Mouse (Mus musculus): ENCODE results near the gene Anp32a. TPM values are rescaled to one million over a fixed set of nuclear protein-coding genes. Genes with fewer than 3 reads are reported as not detected.
A peak's percentile ranks its signal among the peaks of the same experiment; 100 is the strongest.

Gene Anp32a
- polyA plus RNA-seq, 1 experiment from 2014 or later: 161 TPM

DNA sequence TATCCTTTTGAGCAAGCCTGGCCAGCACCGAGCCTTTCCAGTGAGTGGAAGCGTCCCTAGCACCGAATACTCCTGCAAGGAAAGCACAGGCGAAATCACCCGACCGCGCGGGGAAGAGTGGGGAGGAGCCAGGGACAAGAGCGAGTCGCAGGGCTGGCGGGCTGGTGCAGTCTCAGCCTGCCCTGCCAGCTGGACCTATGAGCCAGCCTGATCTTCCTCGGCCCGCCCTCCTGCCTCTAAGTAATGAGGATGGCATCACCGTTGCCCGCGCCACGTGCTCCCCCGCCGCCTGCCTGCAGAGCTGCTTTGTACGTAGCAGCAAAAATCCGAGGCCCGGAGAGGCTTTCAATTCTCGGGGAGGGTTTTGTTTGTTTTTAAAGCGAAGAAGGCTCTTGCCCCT lies 22.5 kb downstream of the Anp32a start:
- Histone ChIP-seq H3K27me3 (no peaks in the 10 kb centered on the region), H3K9me3 (no peaks in the 10 kb centered on the region), H3K4me1 (peaks cover 88% of the 10 kb centered on the region), H3K27ac (peak overlapping the region; percentile 47), H3K4me2 (peak overlapping the region; percentile 60), H3K4me3 (peak overlapping the region; percentile 32), H3K36me3 (0 out of 2 replicates have a peak, but pooled peaks cover 3% of the 10 kb centered on the region), H3K9ac (peak overlapping the region; percentile 40)
- 1% methylated on average over 24 of the region's 24 CpGs for WGBS
- ATAC-seq (ENCODE audit: insufficient number of reproducible peaks, low FRiP score, low TSS enrichment, low read depth): peak; percentile 84

DNA sequence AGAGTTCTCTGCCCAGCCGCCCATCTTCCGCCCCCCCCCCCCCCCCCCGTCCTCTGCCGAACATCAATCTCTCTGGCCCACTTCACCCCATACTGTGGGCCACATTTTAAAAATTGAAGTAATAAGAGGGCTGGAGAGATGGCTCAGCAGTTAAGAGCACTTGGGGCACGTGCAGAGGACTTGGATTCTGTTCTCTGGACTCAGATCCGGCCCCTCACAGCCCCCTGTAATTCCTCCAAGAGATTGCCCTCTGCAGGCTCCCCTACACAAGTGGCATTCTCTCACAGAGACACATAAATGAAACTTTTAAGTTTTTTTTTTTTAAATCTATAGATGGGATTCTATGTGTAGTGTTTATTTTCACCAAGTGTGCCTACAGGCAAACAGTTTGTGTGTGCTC lies 23.1 kb downstream of the Anp32a start:
- 13% methylated on average over 6 of the region's 6 CpGs for WGBS
- no peaks in the 10 kb centered on the region for H3K36me3 ChIP-seq
- 0 out of 2 replicates have a peak overlapping the region, but pooled peaks have one; percentile 32 for H3K4me3 ChIP-seq
- no peak overlapping the region for H3K9ac ChIP-seq
- no peak for ATAC-seq (ENCODE audit: insufficient number of reproducible peaks, low FRiP score, low TSS enrichment, low read depth)
- H3K27me3 ChIP-seq: no peaks in the 10 kb centered on the region
- peak overlapping the region; percentile 60 for H3K4me2 ChIP-seq
- H3K4me1 ChIP-seq: peaks cover 93% of the 10 kb centered on the region
- H3K9me3 ChIP-seq: no peaks in the 10 kb centered on the region
- no peak overlapping the region for H3K27ac ChIP-seq

DNA sequence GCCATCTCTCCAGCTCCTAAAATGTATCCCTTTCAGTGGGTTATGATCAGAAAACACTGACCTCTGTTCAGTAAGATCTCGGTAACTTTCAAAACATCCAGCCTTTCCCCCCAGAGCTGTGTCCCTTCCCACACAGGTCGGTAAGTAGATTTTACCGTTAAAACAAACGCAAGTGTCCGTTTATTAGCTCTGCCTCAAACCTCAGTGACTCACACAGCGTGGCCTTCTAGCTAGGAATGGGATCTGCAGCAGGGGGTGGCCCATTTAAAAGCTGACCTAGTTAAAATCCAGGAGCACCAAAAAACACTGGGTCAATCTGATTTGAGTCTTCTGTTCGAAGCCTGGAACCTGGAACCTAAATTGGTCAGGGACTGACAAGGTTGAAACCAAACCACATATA lies 23.7 kb downstream of the Anp32a start:
- Histone ChIP-seq H3K27ac (no peak overlapping the region), H3K9me3 (no peaks in the 10 kb centered on the region), H3K27me3 (no peaks in the 10 kb centered on the region), H3K4me2 (no peak overlapping the region), H3K4me1 (peaks cover 92% of the 10 kb centered on the region), H3K4me3 (no peak overlapping the region), H3K36me3 (no peaks in the 10 kb centered on the region), H3K9ac (no peak overlapping the region)
- 44% methylated on average over 7 of the region's 7 CpGs for WGBS
- no peak for ATAC-seq (ENCODE audit: insufficient number of reproducible peaks, low FRiP score, low TSS enrichment, low read depth)

DNA sequence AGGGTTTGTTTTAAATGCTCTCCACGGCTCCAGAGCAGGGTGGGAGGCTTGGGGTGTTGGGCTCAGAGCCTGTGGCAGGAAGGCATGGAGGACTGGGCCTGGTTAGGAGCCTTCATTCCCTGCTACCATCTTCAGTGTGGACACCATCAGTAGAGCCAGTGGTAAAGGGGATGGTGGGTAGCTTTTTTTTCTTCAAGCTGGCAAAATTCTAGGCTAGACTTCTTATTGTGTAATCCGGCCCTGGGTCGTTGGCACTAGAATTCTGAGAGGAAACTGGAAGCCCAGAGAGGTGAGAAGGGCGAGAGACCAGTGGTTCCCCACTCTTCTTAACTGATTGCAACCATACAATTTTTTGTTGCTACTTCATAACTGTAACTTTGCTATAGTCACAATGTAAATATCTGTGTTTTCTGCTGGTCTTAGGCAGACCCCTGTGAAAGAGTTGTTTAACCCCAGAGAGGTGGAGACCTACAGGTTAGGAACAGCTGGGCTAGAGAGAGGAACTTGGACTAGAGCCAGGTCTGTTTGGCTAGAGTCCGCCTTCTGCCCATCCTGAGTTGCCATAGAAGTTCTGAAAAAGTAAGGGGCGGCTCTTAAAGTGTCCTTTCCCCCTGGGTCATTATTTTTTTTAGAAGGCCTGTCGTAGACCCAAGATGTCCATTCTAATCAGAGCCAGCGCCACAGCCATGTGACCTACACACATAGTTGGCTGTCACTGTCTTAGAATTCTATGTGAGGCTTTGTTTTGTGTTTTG lies 24.4 kb downstream of the Anp32a start:
- WGBS: 71% methylated on average over 8 of the region's 8 CpGs
- H3K9me3 ChIP-seq: no peaks in the 10 kb centered on the region
- H3K36me3 ChIP-seq: no peaks in the 10 kb centered on the region
- H3K27me3 ChIP-seq: no peaks in the 10 kb centered on the region
- H3K4me3 ChIP-seq: no peak overlapping the region
- no peak overlapping the region for H3K4me2 ChIP-seq
- no peak for ATAC-seq (ENCODE audit: insufficient number of reproducible peaks, low FRiP score, low TSS enrichment, low read depth)
- H3K27ac ChIP-seq: no peak overlapping the region
- no peak overlapping the region for H3K9ac ChIP-seq
- peaks cover 92% of the 10 kb centered on the region for H3K4me1 ChIP-seq

DNA sequence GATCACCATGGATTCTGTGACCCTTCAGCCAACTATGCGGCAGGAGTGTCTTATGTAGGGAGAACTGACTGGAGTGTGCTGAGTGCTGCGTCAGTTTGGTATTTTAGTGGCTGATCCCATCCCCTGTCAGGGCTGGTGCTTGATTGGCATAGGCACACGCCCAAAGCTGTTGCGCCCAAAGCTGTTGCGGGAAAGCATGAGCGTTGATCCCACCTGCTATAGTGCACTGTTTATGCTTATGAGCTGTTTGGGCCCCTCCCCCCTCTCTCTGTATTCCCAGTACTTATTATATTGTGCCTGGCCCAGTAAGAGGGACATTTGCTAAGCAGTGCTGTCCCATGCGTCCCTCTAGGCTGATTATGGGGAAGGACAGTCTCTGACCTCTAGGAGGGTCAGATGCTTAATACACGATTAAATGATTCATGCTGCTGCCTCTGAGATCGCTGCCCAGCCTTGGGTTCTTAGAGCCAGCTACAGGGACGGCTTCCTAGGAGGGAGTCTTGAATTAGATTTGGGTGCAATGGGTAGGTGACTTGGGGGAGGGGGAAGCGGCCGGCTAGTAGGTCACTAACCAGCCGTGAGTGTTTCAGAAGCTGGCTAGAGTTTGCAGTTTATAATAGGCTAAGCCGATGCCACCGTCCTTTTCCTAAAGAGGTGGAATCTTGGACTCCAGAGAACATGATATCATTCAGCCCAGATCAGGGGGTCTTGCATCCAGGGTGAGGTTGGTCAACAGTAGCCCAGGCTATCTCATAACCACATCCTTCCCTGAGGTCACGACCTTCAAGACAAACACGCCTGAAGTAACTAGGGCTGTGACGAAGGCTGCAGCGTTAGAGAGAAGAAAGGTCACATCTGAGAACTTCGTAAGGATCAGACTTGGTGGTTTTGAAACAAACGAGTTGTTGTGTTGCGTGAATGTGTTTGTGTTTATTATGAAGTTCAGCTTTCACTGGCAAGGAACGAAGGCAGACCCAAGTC lies 25.7 kb downstream of the Anp32a start:
- Histone ChIP-seq H3K36me3 (no peaks in the 10 kb centered on the region), H3K9ac (no peak overlapping the region), H3K27me3 (no peaks in the 10 kb centered on the region), H3K4me1 (peaks cover 88% of the 10 kb centered on the region), H3K4me3 (no peak overlapping the region), H3K27ac (peak overlapping the region; percentile 28), H3K4me2 (no peak overlapping the region), H3K9me3 (no peaks in the 10 kb centered on the region)
- no peak for ATAC-seq (ENCODE audit: insufficient number of reproducible peaks, low FRiP score, low TSS enrichment, low read depth)
- whole genome bisulfite sequencing: 66% methylated on average over 23 of the region's 23 CpGs

DNA sequence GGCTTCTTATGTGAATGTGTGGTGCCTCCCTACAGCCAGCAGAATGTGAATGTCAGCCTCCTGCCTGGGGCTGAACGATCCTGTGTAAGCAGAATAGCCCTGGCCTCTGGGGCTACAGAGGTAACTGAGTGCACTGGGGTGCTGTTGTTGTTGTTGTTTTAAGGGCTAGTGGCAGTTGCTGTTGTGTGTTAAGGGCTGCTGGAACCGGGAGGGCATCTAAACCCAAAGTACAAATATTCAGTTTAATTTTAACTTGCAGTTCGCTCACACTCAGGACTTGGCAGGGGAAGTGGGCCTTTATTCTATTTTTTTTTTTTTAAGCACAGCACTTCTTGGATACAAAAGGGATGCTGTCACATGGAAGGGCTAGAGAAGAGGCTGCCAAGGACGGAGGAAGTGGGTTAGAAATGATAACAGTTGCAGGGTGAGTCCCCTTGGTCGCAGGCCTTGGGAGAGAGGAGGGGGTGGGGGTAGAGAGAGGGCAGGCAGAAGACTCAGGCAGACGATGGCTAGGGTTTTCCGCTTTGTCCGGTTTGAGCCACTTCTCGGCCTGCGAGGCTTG lies 26.5 kb downstream of the Anp32a start:
- 58% methylated on average over 10 of the region's 10 CpGs for WGBS
- ATAC-seq (ENCODE audit: insufficient number of reproducible peaks, low FRiP score, low TSS enrichment, low read depth): no peak
- H3K9me3 ChIP-seq: no peaks in the 10 kb centered on the region
- H3K9ac ChIP-seq: no peak overlapping the region
- peak overlapping the region; percentile 28 for H3K27ac ChIP-seq
- H3K27me3 ChIP-seq: no peaks in the 10 kb centered on the region
- H3K4me1 ChIP-seq: peaks cover 81% of the 10 kb centered on the region
- peaks cover 5% of the 10 kb centered on the region; the same call in 1 of the 2 replicates for H3K36me3 ChIP-seq
- H3K4me3 ChIP-seq: no peak overlapping the region
- H3K4me2 ChIP-seq: no peak overlapping the region

DNA sequence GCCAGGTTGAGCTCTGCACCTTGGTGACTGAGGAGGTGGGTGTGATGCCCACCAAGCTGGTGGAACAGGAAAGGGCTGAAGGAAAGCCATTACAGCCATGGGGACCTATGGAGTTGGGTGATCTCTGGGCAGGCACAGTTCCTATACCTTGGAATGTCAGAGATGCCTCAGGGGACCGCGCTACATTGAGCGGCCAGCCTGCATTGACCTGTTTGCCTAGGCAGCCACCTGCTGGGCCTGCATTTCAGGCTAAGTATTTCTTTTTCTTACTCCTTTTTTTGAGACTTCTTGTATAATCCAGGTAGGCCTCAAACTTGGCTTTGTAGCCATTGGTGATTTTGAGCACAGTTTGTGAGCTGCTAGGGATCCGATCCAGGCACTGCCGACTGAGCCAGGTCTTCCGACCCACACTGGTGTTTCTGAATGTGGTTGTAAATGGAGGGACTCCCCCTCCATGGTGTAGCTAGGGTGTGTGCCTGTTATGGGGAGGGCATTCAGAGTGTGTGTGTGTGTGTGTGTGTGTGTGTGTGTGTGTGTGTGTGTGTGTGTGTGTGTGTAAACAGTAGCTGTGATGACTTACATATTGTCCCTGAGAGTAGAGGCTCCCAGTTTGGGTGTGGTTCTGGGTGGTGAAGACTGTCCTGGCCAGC lies 27.3 kb downstream of the Anp32a start:
- peak overlapping the region; percentile 18; the same call in 1 of the 2 replicates for H3K27ac ChIP-seq
- peaks cover 73% of the 10 kb centered on the region for H3K4me1 ChIP-seq
- H3K9me3 ChIP-seq: no peaks in the 10 kb centered on the region
- no peak overlapping the region for H3K4me3 ChIP-seq
- 69% methylated on average over 6 of the region's 6 CpGs for WGBS
- H3K4me2 ChIP-seq: no peak overlapping the region
- peaks cover 13% of the 10 kb centered on the region for H3K36me3 ChIP-seq
- H3K9ac ChIP-seq: no peak overlapping the region
- no peaks in the 10 kb centered on the region for H3K27me3 ChIP-seq
- no peak for ATAC-seq (ENCODE audit: insufficient number of reproducible peaks, low FRiP score, low TSS enrichment, low read depth)

DNA sequence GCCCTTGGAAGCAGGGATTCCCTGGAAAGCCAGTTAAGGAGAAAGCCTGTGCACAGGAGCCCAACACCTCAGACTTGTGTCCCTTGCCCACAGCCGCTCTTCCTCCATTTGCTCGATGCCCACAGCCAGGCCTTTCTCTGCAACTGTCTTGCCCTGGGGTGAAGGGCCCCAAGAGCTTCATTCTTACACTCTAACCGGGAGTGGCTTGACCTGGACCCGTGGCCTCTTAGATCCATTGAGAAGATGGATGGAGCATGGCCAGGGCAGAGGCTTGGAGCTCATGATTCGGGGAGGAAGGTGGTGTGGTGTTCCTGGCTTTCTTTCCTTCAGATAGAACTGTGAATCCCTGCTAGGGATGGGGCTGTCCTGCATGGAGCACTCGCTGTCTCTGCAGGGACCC lies 28.1 kb downstream of the Anp32a start:
- 71% methylated on average over 6 of the region's 6 CpGs for WGBS
- no peak overlapping the region for H3K27ac ChIP-seq
- peaks cover 71% of the 10 kb centered on the region for H3K4me1 ChIP-seq
- H3K36me3 ChIP-seq: peaks cover 21% of the 10 kb centered on the region
- no peak overlapping the region for H3K4me3 ChIP-seq
- no peaks in the 10 kb centered on the region for H3K27me3 ChIP-seq
- no peak for ATAC-seq (ENCODE audit: insufficient number of reproducible peaks, low FRiP score, low TSS enrichment, low read depth)
- no peaks in the 10 kb centered on the region for H3K9me3 ChIP-seq
- H3K4me2 ChIP-seq: no peak overlapping the region
- no peak overlapping the region for H3K9ac ChIP-seq

DNA sequence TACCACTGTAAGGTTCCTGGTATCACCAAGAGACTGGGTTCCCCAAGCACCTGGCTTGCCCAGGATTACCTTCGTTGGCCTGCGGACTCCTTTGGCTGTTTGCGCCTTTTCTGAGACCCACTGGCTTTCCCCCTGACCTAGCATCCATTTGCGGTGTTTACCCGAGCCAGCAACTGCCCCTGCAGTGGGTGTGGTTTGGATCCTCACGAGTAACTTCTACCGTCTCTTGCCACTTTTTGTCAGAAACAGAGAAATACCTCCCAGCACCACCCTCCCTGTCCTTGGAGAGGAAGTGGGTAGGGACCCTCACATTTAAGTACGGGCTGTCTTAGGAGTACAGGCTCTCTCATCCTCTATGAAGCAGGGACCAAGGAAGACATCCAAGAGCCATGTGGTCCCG lies 29.1 kb downstream of the Anp32a start:
- Histone ChIP-seq H3K36me3 (peaks cover 28% of the 10 kb centered on the region), H3K4me1 (peaks cover 62% of the 10 kb centered on the region), H3K27me3 (no peaks in the 10 kb centered on the region), H3K27ac (0 out of 2 replicates have a peak overlapping the region, but pooled peaks have one; percentile 4), H3K9ac (no peak overlapping the region), H3K4me2 (no peak overlapping the region), H3K9me3 (no peaks in the 10 kb centered on the region), H3K4me3 (no peak overlapping the region)
- ATAC-seq (ENCODE audit: insufficient number of reproducible peaks, low FRiP score, low TSS enrichment, low read depth): no peak
- 66% methylated on average over 9 of the region's 9 CpGs for WGBS

DNA sequence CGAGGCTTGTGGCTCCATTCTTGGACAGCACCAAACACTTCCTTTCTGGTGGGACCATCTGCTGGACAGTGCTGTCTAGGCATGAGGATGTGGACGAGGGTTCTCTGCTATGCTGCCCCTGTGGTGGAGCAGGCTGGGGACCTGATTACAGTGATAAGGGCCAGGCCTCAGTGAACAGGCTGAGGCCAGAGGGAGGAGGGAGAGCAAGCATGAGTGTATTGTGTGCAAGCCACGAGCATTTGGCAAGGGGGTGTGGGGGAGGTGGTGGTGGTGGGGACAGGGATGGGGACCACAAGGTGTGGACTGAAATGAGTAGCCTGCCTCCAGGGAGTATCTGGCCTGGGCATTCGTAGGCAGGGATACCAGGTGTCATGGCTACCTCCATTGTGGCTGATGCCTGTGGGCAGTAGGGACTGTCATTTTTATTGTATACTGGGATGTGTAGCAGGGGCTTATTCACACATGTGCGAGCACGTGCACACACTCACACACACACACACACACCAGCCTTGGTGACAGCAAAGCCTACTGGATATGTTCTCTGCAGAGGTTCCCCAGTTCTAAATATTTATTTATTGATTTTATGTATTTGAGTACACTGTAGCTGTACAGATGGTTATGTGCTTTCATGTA lies 29.7 kb downstream of the Anp32a start:
- Histone ChIP-seq H3K4me3 (no peak overlapping the region), H3K9me3 (no peaks in the 10 kb centered on the region), H3K4me1 (peaks cover 56% of the 10 kb centered on the region), H3K27ac (no peak overlapping the region), H3K4me2 (no peak overlapping the region), H3K36me3 (peaks cover 34% of the 10 kb centered on the region), H3K27me3 (no peaks in the 10 kb centered on the region), H3K9ac (no peak overlapping the region)
- ATAC-seq (ENCODE audit: insufficient number of reproducible peaks, low FRiP score, low TSS enrichment, low read depth): no peak
- WGBS: 68% methylated on average over 6 of the region's 6 CpGs

Measured in limb, embryonic 15.5 days (tissue).